Mouse (Mus musculus) stomach, embryonic 15.5 days (tissue): Measurements from ENCODE around the gene Pdgfd. TPM values are rescaled to one million over a fixed set of nuclear protein-coding genes. Genes with fewer than 3 reads are reported as not detected.

Experiments
- ATAC-seq: fragments of 200-750 bp; cut with Nextera tagmentation; 2 replicates; pipeline ENCODE4 v1.8.0; 2017; ENCODE audit warnings: low read depth, moderate number of reproducible peaks, moderate TSS enrichment; ENCODE audit not compliant: insufficient read depth, low FRiP score
- H3K27ac ChIP-seq: fragments of 300-500 bp; sonication (generic); 2 replicates; pipeline ENCODE4 v1.5.1; 2015; ENCODE audit warnings: mild to moderate bottlenecking, inconsistent platforms
- H3K27me3 ChIP-seq: fragments of 300-500 bp; sonication (generic); replicated peaks from 2 replicates; pipeline ENCODE4 v1.6.1; 2015; ENCODE audit warnings: inconsistent platforms
- H3K36me3 ChIP-seq: fragments of 300-500 bp; sonication (generic); 2 replicates; pipeline ENCODE4 v1.6.1; 2015; ENCODE audit warnings: inconsistent platforms
- H3K4me1 ChIP-seq: fragments of 300-500 bp; sonication (generic); 2 replicates; pipeline ENCODE4 v1.6.1; 2015; ENCODE audit warnings: inconsistent platforms
- H3K4me2 ChIP-seq: fragments of 300-500 bp; sonication (generic); 2 replicates; pipeline ENCODE4 v1.6.1; 2015; ENCODE audit warnings: mild to moderate bottlenecking, inconsistent platforms
- H3K4me3 ChIP-seq: fragments of 300-500 bp; sonication (generic); replicated peaks from 2 replicates; pipeline ENCODE4 v1.5.1; 2015; ENCODE audit warnings: inconsistent platforms
- H3K9ac ChIP-seq: fragments of 300-500 bp; sonication (generic); 2 replicates; pipeline ENCODE4 v1.6.1; 2015; ENCODE audit warnings: inconsistent platforms
- H3K9me3 ChIP-seq: fragments of 300-500 bp; sonication (generic); 2 replicates; pipeline ENCODE4 v1.6.1; 2016; ENCODE audit warnings: inconsistent platforms
- WGBS: fragments of 180-500 bp; shearing (Covaris S2); methylation state at CpG from one replicate; pipeline ENCODE4 v1.1.7; 2015; 5-methylcytosine and 5-hydroxymethylcytosine counted together
- polyA plus RNA-seq: library from polyadenylated mRNA; unstranded; fragments of >200 nt; fragmentation: Nextera tagmentation; extraction: Ambion mirVana; gene quantifications from 2 replicates; pipeline ENCODE4 v1.2.1, GENCODE M21; 2015

The Pdgfd gene
- polyA plus RNA-seq, 1 experiment from 2014 or later: 9.8 TPM

- Histone ChIP-seq H3K27ac (no peak overlapping the region), H3K9ac (no peak overlapping the region), H3K27me3 (no peaks in the 10 kb centered on the region), H3K36me3 (no peaks in the 10 kb centered on the region), H3K4me3 (no peak overlapping the region), H3K4me1 (no peaks in the 10 kb centered on the region), H3K9me3 (no peaks in the 10 kb centered on the region), H3K4me2 (no peak overlapping the region)
- 82% methylated on average over 2 of the region's 2 CpGs for WGBS
- no peak for ATAC-seq
Measured at GRCm38 (mm10) chr9:6325408-6325807, 157.0 kb downstream of the Pdgfd start.

GRCm38 (mm10) chr9:6333499-6333898 lies 165.1 kb downstream of the Pdgfd start:
- H3K4me1 ChIP-seq: no peaks in the 10 kb centered on the region
- no peak overlapping the region for H3K4me3 ChIP-seq
- H3K27ac ChIP-seq: no peak overlapping the region
- H3K36me3 ChIP-seq: no peaks in the 10 kb centered on the region
- H3K4me2 ChIP-seq: no peak overlapping the region
- ATAC-seq: no peak
- no peaks in the 10 kb centered on the region for H3K27me3 ChIP-seq
- 52% methylated on average over 1 of the region's 1 CpGs for whole genome bisulfite sequencing
- H3K9me3 ChIP-seq: no peaks in the 10 kb centered on the region
- H3K9ac ChIP-seq: no peak overlapping the region

- H3K9me3 ChIP-seq: no peaks in the 10 kb centered on the region
- no peak for ATAC-seq
- no peak overlapping the region for H3K4me3 ChIP-seq
- no peak overlapping the region for H3K4me2 ChIP-seq
- 33% methylated on average over 2 of the region's 2 CpGs for WGBS
- H3K9ac ChIP-seq: no peak overlapping the region
- no peaks in the 10 kb centered on the region for H3K36me3 ChIP-seq
- no peaks in the 10 kb centered on the region for H3K27me3 ChIP-seq
- no peak overlapping the region for H3K27ac ChIP-seq
- no peaks in the 10 kb centered on the region for H3K4me1 ChIP-seq
Measured at GRCm38 (mm10) chr9:6336236-6336635, 167.9 kb downstream of the Pdgfd start.

GRCm38 (mm10) chr9:6337891-6338290 lies 169.5 kb downstream of the Pdgfd start:
- no peak for ATAC-seq
- Histone ChIP-seq H3K4me2 (no peak overlapping the region), H3K9me3 (no peaks in the 10 kb centered on the region), H3K27ac (no peak overlapping the region), H3K27me3 (no peaks in the 10 kb centered on the region), H3K4me1 (no peaks in the 10 kb centered on the region), H3K36me3 (no peaks in the 10 kb centered on the region), H3K4me3 (no peak overlapping the region), H3K9ac (no peak overlapping the region)
- 92% methylated on average over 2 of the region's 2 CpGs for whole genome bisulfite sequencing

- no peak overlapping the region for H3K9ac ChIP-seq
Measured at GRCm38 (mm10) chr9:6338344-6338743, 170.0 kb downstream of the Pdgfd start.

GRCm38 (mm10) chr9:6339394-6339793 lies 171.0 kb downstream of the Pdgfd start:
- ATAC-seq: no peak
- no peak overlapping the region for H3K4me2 ChIP-seq
- 74% methylated on average over 1 of the region's 1 CpGs for WGBS
- H3K36me3 ChIP-seq: no peaks in the 10 kb centered on the region
- no peak overlapping the region for H3K27ac ChIP-seq
- no peaks in the 10 kb centered on the region for H3K9me3 ChIP-seq
- H3K4me1 ChIP-seq: no peaks in the 10 kb centered on the region
- no peak overlapping the region for H3K9ac ChIP-seq
- no peaks in the 10 kb centered on the region for H3K27me3 ChIP-seq
- H3K4me3 ChIP-seq: no peak overlapping the region

More at GRCm38 (mm10) chr9:6338344-6338743, 170.0 kb downstream of the Pdgfd start:
- no peak for ATAC-seq
- H3K27ac ChIP-seq: no peak overlapping the region
- WGBS: 86% methylated on average over 3 of the region's 3 CpGs
- H3K4me1 ChIP-seq: no peaks in the 10 kb centered on the region
- no peaks in the 10 kb centered on the region for H3K9me3 ChIP-seq
- no peak overlapping the region for H3K4me2 ChIP-seq
- no peak overlapping the region for H3K4me3 ChIP-seq
- H3K36me3 ChIP-seq: no peaks in the 10 kb centered on the region
- H3K27me3 ChIP-seq: no peaks in the 10 kb centered on the region

- Histone ChIP-seq H3K4me2 (no peak overlapping the region), H3K9me3 (no peaks in the 10 kb centered on the region), H3K27me3 (no peaks in the 10 kb centered on the region), H3K4me3 (no peak overlapping the region), H3K9ac (no peak overlapping the region), H3K36me3 (no peaks in the 10 kb centered on the region), H3K4me1 (no peaks in the 10 kb centered on the region), H3K27ac (no peak overlapping the region)
- ATAC-seq: no peak
Measured at GRCm38 (mm10) chr9:6340750-6341149, 172.4 kb downstream of the Pdgfd start.

GRCm38 (mm10) chr9:6342854-6343253 lies 174.5 kb downstream of the Pdgfd start:
- WGBS: 91% methylated on average over 10 of the region's 10 CpGs
- Histone ChIP-seq H3K4me1 (no peaks in the 10 kb centered on the region), H3K36me3 (no peaks in the 10 kb centered on the region), H3K27ac (no peak overlapping the region), H3K4me2 (no peak overlapping the region), H3K9me3 (no peaks in the 10 kb centered on the region), H3K27me3 (no peaks in the 10 kb centered on the region), H3K9ac (no peak overlapping the region), H3K4me3 (no peak overlapping the region)
- no peak for ATAC-seq

GRCm38 (mm10) chr9:6344514-6344913 lies 176.1 kb downstream of the Pdgfd start:
- Histone ChIP-seq H3K4me2 (no peak overlapping the region), H3K4me3 (no peak overlapping the region), H3K36me3 (no peaks in the 10 kb centered on the region), H3K27me3 (no peaks in the 10 kb centered on the region), H3K9ac (no peak overlapping the region), H3K4me1 (no peaks in the 10 kb centered on the region), H3K27ac (no peak overlapping the region), H3K9me3 (no peaks in the 10 kb centered on the region)
- WGBS: 40% methylated on average over 2 of the region's 2 CpGs
- no peak for ATAC-seq

GRCm38 (mm10) chr9:6344924-6345323 lies 176.5 kb downstream of the Pdgfd start:
- H3K4me3 ChIP-seq: no peak overlapping the region
- no peaks in the 10 kb centered on the region for H3K36me3 ChIP-seq
- no peak overlapping the region for H3K9ac ChIP-seq
- H3K9me3 ChIP-seq: no peaks in the 10 kb centered on the region
- peak; percentile 88 for ATAC-seq
- no peaks in the 10 kb centered on the region for H3K27me3 ChIP-seq
- 0 out of 2 replicates have a peak overlapping the region, but pooled peaks have one; percentile 21 for H3K27ac ChIP-seq
- no peak overlapping the region for H3K4me2 ChIP-seq
- WGBS: 36% methylated on average over 4 of the region's 4 CpGs
- H3K4me1 ChIP-seq: no peaks in the 10 kb centered on the region

- Histone ChIP-seq H3K27ac (0 out of 2 replicates have a peak overlapping the region, but pooled peaks have one; percentile 21), H3K4me2 (no peak overlapping the region), H3K4me1 (no peaks in the 10 kb centered on the region), H3K36me3 (no peaks in the 10 kb centered on the region), H3K9me3 (no peaks in the 10 kb centered on the region), H3K27me3 (no peaks in the 10 kb centered on the region), H3K9ac (no peak overlapping the region), H3K4me3 (no peak overlapping the region)
- 29% methylated on average over 1 of the region's 1 CpGs for WGBS
- no peak for ATAC-seq
Measured at GRCm38 (mm10) chr9:6345366-6345765, 177.0 kb downstream of the Pdgfd start.

- Histone ChIP-seq H3K9me3 (no peaks in the 10 kb centered on the region), H3K27ac (no peak overlapping the region), H3K9ac (no peak overlapping the region), H3K4me2 (no peak overlapping the region), H3K27me3 (no peaks in the 10 kb centered on the region), H3K36me3 (no peaks in the 10 kb centered on the region), H3K4me3 (no peak overlapping the region), H3K4me1 (no peaks in the 10 kb centered on the region)
- WGBS: 34% methylated on average over 1 of the region's 1 CpGs
- ATAC-seq: no peak
Measured at GRCm38 (mm10) chr9:6353257-6353960, 185.0 kb downstream of the Pdgfd start.

GRCm38 (mm10) chr9:6360795-6361194 lies 192.4 kb downstream of the Pdgfd start:
- WGBS: 77% methylated on average over 2 of the region's 2 CpGs
- H3K9ac ChIP-seq: no peak overlapping the region
- no peaks in the 10 kb centered on the region for H3K9me3 ChIP-seq
- no peak overlapping the region for H3K4me3 ChIP-seq
- H3K4me1 ChIP-seq: no peaks in the 10 kb centered on the region
- no peaks in the 10 kb centered on the region for H3K27me3 ChIP-seq
- H3K36me3 ChIP-seq: no peaks in the 10 kb centered on the region
- ATAC-seq: no peak
- no peak overlapping the region for H3K27ac ChIP-seq
- H3K4me2 ChIP-seq: no peak overlapping the region
